Mouse (Mus musculus) liver, embryonic 14.5 days (tissue): ENCODE measurements around the gene D430041D05Rik.

Experiments
- CTCF ChIP-seq: IDR thresholded peaks from 2 replicates; pipeline ENCODE4 v1.5.1; 2016; ENCODE audit warnings: antibody characterized with exemption, low read depth, control low read depth
- EP300 ChIP-seq: IDR thresholded peaks from 2 replicates; pipeline ENCODE4 v1.6.1; 2016; ENCODE audit warnings: antibody characterized with exemption, low read depth

GRCm38 (mm10) chr2:104260920-104261740 lies 149.7 kb downstream of the D430041D05Rik start:
- no peak for TF ChIP-seq EP300
- no peak for TF ChIP-seq CTCF
